Mouse (Mus musculus) megakaryocyte, adult 5-6 weeks (primary cell): Measurements from ENCODE around the gene Fam171a2. TPM values are rescaled to one million over a fixed set of nuclear protein-coding genes. Genes with fewer than 3 reads are reported as not detected.
"Not testable (repeated sequence)": the region's sequence is repeated elsewhere in the genome, so short reads cannot be mapped to it uniquely, and the experiment has no call there.

Experiments
- ATAC-seq: 2 replicates; pipeline ENCODE4 v1.8.0; 2016; ENCODE audit warnings: mild to moderate bottlenecking, inconsistent platforms; ENCODE audit not compliant: poor library complexity, severe bottlenecking
- total RNA-seq, 2 experiments: library from RNA; stranded (forward) in 1 of 2; stranded (reverse) in 1 of 2; fragments of 153-499, 151-499 nt in 1 of 2; fragments of 221-1000, 200-1000 nt in 1 of 2; gene quantifications; 2 replicates each; pipeline versions ENCODE4 v1.2.3 to v1.2.4; 2015 to 2017

Fam171a2 gene
- total RNA-seq, 2 experiments from 2014 or later, result 0.09 TPM; not detected in 1

DNA sequence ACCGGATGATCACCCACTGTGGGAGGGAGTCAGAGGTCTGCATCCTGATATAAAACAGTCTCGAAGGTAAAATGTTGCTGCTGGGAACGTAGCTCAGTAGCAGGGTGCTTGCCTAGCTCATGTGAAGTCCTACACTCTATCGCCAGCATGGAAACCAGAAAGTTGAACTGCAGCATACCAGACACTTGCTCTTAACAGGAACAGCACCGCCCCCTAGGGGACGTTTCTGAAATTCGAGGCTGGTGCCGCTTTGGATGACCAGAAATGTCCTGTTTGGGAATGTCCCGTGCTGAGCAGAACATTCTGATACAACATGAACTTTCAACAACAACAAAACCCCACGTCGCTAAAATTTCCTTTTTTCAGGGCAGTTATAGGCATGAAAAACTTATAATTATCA lies 35.8 kb downstream of the Fam171a2 start:
- peak; percentile 48 for ATAC-seq

DNA sequence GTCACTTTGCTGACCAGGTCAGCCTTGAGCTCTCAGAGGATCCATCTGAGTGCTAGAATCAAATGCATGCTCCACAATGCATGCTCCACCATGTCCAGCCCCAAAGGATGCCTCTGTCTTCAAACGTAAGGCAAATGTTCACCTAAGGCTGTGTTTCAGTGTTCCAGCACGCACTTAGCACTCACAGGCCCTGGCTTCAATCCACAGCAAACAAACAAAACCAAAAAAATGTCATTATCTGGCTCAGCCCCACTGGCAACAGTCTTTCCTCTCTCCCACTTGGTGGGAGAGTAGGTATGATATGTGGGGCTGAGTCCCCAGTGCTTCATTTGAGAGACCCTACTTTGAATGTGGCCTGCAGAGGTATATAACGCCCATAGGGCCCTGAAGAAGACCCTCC lies 36.4 kb downstream of the Fam171a2 start:
- ATAC-seq, result no peak

DNA sequence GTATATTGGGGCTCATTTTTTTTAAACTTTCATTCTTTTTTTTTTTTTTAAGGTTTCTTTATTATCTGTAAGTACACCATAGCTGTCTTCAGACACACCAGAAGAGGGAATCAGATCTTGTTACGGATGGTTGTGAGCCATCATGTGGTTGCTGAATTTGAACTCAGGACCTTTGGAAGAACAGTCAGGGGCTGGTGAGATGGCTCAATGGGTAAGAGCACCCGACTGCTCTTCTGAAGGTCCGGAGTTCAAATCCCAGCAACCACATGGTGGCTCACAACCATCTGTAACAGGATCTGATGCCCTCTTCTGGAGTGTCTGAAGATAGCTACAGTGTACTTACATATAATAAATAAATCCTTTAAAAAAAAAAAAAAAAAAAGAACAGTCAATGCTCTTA lies 37.1 kb downstream of the Fam171a2 start:
- ATAC-seq, result not testable (repeated sequence)

DNA sequence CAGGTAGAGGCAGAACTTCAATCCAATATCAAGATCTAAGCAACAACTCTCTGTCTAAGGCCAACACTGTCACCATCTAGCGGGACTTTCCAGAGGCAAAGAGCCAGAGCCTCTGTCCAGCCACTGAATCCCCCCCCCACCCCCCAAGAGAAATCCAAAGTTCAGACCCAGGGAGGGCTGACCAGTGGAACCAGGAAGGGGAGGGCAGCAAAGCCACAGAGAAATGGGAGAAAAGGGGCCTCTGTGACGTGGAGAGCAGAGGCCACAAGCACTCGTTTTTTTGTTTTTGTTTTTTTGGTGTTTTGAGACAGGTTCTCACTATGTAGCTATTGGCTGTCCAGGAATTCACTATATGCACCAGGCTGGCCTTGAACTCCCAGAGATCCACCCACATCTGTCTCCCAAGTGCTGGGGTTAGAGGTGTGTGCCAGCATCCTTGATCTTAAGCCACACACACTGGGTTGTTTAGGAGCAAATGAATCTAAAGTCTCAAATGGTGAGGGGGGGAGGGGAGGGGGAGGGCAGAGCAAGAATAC lies 37.6 kb downstream of the Fam171a2 start:
- ATAC-seq, result no peak

DNA sequence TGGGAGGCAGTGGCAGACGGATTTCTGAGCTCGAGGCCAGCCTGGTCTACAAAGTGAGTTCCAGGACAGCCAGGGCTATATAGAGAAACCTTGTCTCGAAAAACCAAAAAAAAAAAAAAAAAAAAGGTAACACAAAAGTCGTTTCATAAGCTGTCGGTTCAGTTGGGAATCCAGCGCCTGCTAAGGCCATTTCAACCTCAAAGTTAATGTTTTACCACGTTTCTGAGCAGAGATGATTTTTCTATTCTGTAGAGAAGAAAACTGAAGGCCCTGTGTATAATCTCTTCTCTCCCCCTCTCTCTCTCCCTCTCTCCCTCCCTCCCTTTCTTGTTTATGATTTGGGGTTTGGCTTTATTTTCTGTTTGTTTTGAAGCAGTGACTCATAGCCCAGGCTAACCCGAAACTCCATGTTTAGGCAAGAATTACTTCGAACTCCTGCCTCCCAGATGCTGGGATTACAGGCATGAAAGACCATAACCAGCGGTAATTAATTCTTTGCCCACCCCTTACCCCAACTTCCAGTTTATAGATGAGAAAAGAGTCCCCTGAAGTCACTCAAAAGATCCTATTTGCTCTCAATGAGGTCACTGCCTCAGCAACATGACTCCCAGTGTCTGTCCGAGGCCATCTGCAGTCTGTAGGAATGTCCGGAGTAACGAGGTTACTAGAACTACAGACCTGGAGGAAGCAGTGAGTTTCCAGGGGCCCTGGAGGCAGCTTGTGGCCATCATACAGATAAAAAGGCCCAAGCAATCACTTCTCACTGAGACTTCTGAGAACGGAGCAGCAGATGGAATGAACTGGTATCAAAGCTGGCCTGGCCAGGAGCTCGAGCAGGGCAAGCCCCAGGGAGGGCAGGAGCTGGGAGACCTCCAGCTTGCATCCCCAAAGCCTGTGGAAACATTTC lies 38.3 kb downstream of the Fam171a2 start:
- no peak for ATAC-seq

DNA sequence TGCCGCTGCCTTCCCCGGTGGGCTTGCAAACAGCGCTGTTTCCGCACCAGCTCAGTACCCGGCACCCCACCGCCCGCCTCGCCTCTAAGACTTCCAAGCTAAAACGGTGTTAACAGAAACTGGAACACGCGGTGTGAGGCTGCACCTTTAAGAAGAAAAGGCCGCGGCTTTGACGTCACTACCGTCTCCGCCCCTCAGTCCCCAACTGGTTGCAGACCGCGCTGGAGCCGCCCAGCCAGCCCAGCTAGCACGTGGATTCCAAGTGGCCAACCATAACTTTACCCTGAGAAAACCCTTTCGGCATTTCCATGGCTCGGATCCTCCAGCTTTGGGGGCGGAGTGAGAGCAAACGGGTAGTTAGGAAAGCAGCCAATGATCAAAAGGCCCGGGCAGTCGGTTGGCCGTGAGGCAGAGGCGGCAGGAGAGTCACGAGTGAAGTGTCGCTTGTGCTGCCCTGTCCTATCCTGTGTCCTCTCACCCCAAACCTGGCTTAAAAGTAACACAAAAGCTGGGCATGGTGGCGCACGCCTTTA lies 39.1 kb downstream of the Fam171a2 start:
- peak; percentile 81 for ATAC-seq

DNA sequence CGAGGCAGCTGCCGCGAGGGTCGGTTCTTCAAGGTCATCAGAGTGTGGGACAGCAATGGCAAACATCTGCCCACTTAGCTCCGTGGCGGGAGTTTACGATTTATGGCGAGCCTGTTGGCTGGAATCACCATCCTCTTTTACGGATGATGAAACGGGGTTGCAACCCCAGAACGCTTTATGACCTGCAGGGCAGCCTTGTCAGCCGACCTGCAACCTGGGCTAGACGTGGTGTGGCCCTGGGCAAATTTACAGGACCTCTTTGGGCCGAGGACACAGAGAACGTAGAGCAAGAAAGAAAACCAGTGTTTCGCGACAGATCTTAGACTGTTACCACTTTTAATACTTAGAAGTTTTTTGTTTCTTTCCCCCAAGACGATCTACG lies 39.7 kb downstream of the Fam171a2 start, which contains the start of gene Slc25a39:
Gene Slc25a39 (minus strand): TSS at position 113 of the 382 bp plus-strand sequence.
- peak; percentile 11; the same call in 1 of the 2 replicates for ATAC-seq

DNA sequence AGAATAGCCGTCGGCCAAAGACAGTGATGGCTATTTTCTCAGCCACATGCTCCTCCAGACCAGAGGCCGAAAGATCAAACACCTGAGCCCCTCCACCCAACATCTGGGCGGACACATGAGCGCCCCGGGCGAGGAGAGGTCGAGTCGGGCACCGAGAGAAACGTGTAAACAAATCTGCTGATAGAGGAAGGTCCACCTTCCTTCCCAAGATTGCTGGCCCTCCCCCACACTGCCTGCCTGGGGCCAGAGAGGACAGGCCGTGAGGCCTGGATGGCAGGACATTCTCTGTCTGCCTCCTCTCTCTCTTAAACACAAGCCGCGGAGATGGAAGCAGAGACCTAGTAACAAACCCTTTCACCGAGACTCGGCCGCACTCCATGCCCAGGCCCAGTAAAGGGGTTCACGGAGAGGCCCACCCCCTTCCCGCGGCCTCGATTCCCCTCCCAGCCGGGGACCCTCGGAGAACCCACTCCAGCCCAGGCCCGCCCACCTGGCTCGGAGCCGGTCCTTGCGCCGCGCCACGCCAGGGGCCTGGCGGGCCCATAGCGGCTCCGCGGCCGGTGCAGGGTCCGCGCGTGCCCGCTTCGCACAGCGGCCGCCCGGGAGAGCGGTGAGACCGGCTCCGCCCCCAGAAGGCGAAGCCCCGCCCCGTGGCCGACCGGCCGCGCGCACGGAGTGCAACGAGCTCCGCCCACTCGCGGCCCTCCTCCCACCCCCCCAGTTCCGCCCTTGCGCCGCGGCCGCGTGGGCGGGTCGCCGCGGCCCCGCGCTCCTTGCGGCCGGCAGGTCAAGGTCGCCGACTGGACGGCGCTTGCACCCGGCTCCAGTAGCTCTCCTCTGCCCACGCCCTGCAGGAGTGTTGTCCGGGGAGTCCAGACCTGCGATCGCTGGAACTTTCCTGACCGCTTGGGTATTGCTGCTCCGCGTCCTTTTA lies 40.3 kb downstream of the Fam171a2 start:
- peak; percentile 76 for ATAC-seq

DNA sequence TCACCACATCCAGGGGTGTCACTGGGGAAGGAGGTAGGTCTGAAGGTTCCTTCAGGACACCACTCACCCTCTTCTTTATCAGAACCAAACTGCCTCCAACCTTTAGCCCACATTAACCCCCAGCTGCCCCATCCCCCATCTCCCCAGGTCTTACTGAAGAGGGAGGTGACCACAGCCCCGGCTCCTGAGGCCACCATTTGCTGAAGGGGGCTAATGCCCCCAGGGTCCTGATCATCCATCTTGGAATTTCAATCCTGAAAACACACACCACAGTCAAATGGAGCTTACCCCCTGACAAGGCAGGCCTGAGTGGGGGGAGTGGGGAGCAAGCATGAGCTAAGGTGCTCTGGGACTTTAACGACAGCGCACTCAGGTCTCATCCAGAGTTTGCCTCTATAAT lies 41.1 kb downstream of the Fam171a2 start:
- ATAC-seq, result no peak

DNA sequence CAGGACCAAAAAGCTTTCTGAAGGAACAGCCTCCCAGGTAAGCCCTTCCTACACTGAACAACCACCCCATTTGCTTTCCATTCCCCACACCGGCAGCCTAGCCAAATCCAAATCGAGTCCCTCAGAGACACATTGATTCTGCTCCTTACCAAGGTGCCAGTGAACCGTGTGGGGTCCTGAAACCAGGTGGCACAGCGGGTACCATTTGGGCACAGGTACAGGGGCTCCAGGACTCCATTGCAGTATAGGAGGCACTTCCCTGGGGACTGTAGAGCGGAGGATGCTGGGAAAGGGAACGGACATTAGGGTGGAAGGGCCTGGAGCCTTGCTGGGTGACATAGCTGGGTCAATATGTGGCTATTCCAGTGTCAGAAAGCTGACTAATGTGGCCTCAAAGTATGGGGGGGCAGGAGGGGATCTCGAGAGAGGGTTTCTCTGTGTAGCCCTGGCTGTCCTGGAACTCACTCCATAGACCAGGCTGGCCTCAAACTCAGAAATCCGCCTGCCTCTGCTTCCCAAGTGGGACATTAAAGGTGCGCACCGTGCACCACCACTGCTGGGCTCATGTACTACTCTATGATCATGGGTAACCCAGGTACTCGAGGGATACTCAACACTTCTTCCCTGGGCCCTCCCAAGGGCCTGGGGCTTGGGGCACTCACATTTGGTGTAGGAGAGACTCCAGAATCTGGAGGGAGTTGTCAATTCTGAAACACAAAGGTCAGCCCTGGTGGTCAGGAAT lies 41.8 kb downstream of the Fam171a2 start:
- no peak for ATAC-seq

DNA sequence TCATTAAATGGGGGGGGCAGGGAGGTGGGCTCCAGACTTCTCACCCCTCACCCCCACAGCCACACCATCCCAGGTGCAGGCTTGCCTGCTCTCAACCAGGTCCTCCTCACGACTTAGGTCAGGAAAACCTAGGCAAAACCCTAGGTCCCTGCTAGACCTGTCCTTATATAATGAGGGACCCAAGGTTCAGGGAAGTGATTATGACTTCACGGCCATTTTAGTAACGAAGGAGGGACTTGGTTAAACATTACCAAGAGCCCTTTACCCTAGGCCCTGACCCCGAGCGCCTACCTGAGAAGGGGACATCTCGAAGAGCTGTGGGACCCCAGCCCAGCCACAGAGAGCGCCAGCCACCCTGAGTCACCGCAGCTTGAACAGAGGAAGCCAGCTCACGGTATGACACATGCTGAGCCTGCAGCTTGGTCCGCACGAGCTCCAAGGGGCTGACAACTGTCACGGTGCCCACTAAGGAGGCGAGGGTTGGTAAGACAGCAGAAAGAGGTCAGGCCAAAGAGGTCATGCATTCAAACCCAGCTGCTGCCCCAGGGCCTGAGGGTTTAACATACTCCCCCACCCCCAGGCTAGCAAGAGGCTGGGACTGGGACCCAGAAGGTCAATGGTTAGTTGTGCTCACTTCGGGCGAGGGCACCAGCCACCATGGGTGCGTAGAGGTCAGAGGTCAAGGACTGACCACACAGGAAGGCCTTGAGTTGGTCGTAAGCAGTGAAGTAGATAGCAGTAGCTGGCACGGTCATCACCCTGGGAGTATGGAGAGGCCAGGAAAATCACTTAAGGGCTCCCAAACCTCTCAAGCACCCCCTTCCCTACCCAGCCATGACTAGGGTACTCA lies 43.1 kb downstream of the Fam171a2 start:
- ATAC-seq, result no peak

DNA sequence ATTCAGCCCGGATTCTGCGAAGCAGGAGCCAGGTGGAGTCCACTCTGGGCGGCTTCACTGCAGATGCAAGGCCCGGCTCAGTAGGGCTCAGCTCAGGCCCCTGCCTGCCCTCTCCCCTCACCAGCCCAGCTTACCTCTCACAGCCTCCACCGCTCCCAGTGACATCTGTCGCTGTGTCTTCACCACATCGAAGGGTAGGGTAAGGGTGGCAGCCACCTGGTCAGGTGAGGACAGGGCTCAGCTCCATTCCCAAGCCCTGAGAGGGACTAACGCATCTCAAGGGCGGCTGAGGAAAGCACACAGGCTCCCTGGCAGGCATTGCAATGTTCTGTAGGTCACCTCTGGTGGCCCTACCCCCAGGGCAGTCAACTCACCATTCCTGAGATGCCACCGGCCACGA lies 43.8 kb downstream of the Fam171a2 start:
- ATAC-seq, result no peak

DNA sequence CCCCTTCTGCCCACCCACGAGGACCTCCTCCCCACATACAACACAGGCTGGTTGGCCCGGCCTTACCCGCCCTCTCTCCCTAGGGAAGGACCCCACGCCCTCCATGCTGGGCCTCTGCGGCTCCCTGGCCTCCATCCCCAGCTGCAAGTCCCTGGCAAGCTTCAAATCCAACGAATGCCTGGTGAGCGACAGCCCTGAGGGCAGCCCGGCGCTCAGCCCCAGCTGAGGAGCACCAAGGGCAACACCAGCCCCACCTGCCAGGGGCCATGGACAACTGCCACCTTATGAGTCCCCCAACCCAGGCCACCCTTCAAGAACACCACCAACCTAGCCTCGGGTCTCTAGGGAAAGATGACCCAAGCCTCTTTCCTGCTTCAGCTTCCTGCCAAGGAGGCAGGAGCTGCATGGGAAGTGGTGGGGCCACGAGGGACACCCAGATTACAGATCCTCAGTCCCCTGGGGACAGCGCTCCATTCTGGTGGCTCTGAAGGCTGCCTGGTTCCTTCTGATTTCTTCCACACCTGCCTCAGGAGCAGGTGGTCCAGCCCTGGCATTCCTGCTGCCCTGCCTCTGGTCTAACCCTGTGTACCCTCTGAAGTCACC lies 45.5 kb downstream of the Fam171a2 start:
- ATAC-seq, result no peak

DNA sequence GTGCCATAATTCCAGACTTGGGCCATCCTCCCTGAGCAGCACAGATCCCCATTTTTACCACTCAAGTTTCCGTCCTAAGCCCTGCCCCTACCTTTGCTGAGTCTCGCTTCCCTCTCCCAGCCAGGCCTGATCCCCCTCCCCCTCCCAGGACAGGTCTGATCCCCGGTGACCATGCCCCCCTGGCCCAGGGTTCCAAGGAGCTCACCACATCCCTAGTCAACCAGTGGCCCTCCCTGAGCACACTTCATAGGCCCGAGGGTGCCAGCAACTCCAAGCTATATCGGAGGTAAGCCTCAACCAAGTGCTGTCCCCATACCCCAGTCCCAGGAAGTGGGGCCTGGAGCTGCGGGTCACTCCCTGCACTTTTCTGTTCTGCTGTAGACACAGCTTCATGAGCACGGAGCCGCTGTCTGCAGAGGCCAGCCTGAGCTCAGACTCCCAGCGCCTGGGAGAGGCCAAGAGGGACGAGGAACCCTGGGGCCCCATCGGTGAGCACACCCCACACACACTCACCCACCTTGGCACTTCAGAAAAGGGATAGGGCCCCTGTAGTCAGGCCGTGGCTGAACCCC lies 46.9 kb downstream of the Fam171a2 start:
- no peak for ATAC-seq

DNA sequence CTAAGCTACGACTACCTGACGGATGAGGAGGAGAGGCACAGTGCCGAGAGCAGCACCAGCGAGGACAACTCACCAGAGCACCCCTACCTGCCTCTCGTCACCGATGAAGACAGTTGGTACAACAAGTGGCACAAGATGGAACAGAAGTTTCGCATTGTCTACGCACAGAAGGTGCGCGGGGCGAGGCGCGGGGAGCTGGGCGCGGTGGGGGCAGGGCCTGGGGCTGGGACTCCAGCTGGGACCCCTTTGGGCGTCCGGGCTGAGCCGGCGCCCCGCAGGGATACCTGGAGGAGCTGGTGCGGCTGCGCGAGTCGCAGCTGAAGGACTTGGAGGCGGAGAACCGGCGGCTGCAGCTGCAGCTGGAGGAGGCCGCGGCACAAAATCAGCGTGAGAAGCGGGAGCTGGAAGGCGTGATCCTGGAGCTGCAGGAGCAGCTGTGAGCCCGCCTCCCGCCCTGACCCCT lies 47.8 kb downstream of the Fam171a2 start:
- ATAC-seq, result no peak

DNA sequence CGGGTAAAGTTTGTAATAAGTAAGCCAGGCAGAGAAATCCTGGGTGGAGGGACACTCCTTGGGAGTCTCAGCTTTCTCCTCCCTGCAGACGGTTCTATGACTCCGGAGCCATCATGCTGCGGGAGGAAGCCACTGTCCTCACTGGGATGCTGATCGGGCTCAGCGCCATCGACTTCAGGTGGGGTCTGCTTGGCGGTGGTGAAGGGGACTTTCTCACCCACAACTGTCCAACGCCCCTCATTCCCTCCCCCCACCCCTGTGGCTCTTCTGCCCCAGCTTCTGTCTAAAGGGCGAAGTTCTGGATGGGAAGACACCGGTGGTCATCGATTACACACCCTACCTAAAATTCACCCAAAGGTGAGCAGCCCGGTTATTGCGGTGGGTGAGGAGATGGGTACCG lies 48.4 kb downstream of the Fam171a2 start:
- no peak for ATAC-seq

DNA sequence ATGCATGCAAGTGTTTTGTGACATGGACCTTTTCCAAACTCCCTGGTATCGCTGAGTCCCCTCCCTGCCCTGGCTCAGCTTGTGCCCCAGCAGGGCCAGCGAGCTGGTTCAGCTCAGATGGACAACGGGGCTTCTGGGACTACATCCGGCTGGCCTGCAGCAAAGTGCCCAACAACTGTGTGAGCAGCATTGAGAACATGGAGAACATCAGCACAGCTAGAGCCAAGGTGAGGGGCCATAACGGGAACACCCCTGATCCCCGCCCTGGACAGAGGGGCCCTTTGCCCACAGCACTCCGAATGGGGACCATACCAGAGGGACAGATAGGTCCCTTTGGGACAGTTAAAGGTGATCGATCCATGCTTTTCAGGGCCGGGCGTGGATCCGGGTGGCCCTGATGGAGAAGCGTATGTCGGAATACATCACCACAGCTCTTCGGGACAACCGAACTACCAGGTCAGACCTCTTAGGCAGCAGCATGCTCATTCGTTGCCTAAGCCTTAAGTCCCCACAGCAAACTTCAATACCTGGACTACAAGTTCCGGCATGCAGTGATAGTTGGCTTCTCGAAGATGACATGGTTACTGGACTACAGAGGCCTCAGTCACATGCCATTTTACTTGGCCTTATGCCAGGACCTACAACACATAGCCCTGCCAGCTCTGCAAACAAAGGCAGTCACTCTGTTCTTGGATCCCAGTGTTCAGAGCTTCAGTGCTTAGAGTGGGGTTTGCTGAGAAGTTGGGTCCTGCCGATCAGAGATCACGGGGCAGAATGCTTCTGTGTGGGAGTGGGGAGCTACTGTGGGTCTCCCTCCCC lies 49.3 kb downstream of the Fam171a2 start:
- ATAC-seq, result no peak

DNA sequence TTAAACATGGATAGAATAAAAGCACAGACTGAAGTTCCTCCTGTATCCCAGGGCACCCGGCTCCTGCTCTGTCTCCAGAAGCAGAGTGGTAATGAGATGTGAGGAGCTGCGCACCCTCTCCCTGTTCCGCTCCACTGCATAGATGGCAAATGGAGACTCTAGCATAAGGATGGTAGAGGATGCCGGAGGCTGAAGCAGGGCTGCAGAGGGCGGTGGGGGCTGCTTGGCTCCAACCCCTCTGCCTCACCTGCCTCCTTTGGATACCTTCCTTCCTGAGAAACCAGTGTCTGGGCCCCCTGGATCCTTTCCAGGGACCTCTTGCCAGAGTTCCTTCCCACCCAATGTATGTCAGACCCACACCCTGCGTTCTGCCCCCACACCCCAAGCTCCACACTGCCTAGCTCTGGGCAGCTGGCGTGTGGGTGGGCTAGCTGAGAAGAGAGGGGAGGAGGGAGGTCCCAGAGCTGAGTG lies 50.8 kb downstream of the Fam171a2 start:
- no peak for ATAC-seq
